Mouse (Mus musculus): ENCODE results near the gene Hspd1.
"Not testable (repeated sequence)": the region's sequence is repeated elsewhere in the genome, so short reads cannot be mapped to it uniquely, and the experiment has no call there.

DNA sequence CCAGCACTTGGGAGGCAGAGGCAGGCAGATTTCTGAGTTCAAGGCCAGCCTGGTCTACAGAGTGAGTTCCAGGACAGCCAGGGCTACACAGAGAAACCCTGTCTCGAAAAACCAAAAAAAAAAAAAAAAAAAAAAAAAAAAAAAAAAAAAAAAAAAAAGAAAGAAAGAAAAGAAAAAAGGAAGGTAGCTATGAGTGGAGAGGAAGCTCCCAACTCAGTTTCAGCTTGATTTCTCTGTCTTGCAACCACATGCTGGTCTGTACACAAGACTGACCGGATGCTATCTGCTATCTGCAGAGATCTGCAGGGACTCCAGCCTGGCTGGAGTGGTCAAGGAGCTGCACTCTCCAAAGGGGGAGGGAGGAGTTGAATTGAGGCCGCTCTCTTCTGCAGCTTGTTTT, 29.7 kb downstream of the Hspd1 start:
- not testable (repeated sequence) for TF ChIP-seq CTCF (IDR thresholded peaks at IDR 0.05; ENCODE audit: control insufficient read depth, insufficient read depth, insufficient read length); MAX (IDR thresholded peaks at IDR 0.05); MYOD1 (IDR thresholded peaks at IDR 0.05; ENCODE audit: control insufficient read depth, insufficient read length, low read depth); MYOG (IDR thresholded peaks at IDR 0.05; ENCODE audit: control insufficient read depth, extremely low read depth, insufficient read length); USF1 (IDR thresholded peaks at IDR 0.05; ENCODE audit: low read depth); FOSL1 (IDR thresholded peaks at IDR 0.05; ENCODE audit: insufficient read depth, low read length, poor library complexity, severe bottlenecking); CEBPB (IDR thresholded peaks at IDR 0.05; ENCODE audit: low read depth)
